Mouse (Mus musculus): Measurements from ENCODE around the gene Sergef. TPM values are rescaled to one million over a fixed set of nuclear protein-coding genes. Genes with fewer than 3 reads are reported as not detected.

The Sergef gene
- polyA plus RNA-seq, 1 experiment from 2014 or later = 45.6 TPM

DNA sequence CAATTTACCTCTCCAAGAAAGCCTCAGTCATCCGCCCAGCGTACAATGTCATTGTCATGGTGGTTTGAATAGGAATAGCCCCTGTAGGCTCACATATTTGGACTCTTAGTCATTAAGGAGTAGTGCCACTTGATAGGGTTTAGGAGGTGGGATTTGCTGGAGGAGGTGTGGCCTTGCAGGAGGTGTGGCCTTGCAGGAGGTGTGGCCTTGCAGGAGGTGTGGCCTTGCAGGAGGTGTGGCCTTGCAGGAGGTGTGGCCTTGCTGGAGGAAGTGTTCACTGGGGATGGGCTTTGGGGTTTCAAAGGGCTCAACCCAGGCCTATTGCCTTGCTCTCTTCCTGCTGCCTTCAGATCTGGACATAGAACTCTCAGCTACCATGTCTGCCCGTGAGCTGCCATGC is 162.2 kb downstream of the Sergef start:
- no peak for ATAC-seq (replicated peaks)
- H3K27ac ChIP-seq = no peak overlapping the region
- H3K4me1 ChIP-seq = peaks cover 12% of the 10 kb centered on the region

GRCm38 (mm10) chr7:46475464-46475863 is 164.1 kb downstream of the Sergef start:
- Histone ChIP-seq H3K27ac (no peak overlapping the region), H3K9ac (no peak overlapping the region), H3K36me3 (replicated peaks) (no peaks in the 10 kb centered on the region), H3K4me1 (peaks cover 12% of the 10 kb centered on the region), H3K27me3 (replicated peaks) (no peaks in the 10 kb centered on the region), H3K4me2 (no peak overlapping the region), H3K9me3 (no peaks in the 10 kb centered on the region), H3K4me3 (no peak overlapping the region)
- ATAC-seq (replicated peaks) = no peak
- WGBS = 83% methylated on average over 5 of the region's 5 CpGs

More for the DNA sequence above, 162.2 kb downstream of the Sergef start:
- no peak overlapping the region for H3K4me3 ChIP-seq
- no peaks in the 10 kb centered on the region for H3K27me3 ChIP-seq (replicated peaks)
- 95% methylated on average over 3 of the region's 3 CpGs for WGBS
- no peaks in the 10 kb centered on the region for H3K9me3 ChIP-seq
- no peak overlapping the region for H3K9ac ChIP-seq
- no peaks in the 10 kb centered on the region for H3K36me3 ChIP-seq (replicated peaks)
- H3K4me2 ChIP-seq = no peak overlapping the region

GRCm38 (mm10) chr7:46473141-46473540 is 166.5 kb downstream of the Sergef start:
- no peak overlapping the region for H3K4me3 ChIP-seq
- H3K36me3 ChIP-seq (replicated peaks) = no peaks in the 10 kb centered on the region
- H3K4me2 ChIP-seq = no peak overlapping the region
- peak overlapping the region; percentile 49 for H3K27ac ChIP-seq
- peaks cover 12% of the 10 kb centered on the region for H3K4me1 ChIP-seq
- no peak for ATAC-seq (replicated peaks)
- 21% methylated on average over 9 of the region's 9 CpGs for WGBS
- no peaks in the 10 kb centered on the region for H3K9me3 ChIP-seq
- no peak overlapping the region for H3K9ac ChIP-seq
- H3K27me3 ChIP-seq (replicated peaks) = no peaks in the 10 kb centered on the region

- H3K4me2 ChIP-seq = no peak overlapping the region
- no peak overlapping the region for H3K4me3 ChIP-seq
- H3K9me3 ChIP-seq = no peaks in the 10 kb centered on the region
- H3K27me3 ChIP-seq (replicated peaks) = no peaks in the 10 kb centered on the region
- no peaks in the 10 kb centered on the region for H3K36me3 ChIP-seq (replicated peaks)
- no peak overlapping the region for H3K9ac ChIP-seq
- WGBS = 78% methylated on average over 7 of the region's 7 CpGs
- H3K27ac ChIP-seq = no peak overlapping the region
- ATAC-seq (replicated peaks) = no peak
- H3K4me1 ChIP-seq = peaks cover 18% of the 10 kb centered on the region
Observed at GRCm38 (mm10) chr7:46471054-46471737, 168.4 kb downstream of the Sergef start.

DNA sequence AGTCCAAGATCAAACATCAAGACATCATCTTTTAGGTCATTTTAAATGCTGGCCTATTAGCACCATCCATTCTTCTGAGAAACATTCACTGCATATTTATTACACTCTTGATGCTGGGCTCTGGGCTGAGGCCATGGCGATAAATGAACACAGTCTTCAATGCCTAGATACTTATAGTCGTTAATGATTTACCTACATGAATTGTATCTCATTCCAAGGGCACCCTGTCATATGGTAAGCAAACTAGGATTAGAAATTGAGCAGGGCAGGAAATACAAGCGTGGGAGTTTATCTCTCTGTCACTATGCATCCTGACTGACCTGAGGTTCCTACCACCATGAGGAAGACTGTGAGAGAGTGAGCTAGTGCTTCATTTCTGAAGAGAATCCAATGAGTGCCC is 170.1 kb downstream of the Sergef start:
- Histone ChIP-seq H3K9me3 (no peaks in the 10 kb centered on the region), H3K4me2 (no peak overlapping the region), H3K4me3 (no peak overlapping the region), H3K27me3 (replicated peaks) (no peaks in the 10 kb centered on the region), H3K36me3 (replicated peaks) (no peaks in the 10 kb centered on the region), H3K4me1 (peaks cover 19% of the 10 kb centered on the region), H3K9ac (no peak overlapping the region), H3K27ac (no peak overlapping the region)
- ATAC-seq (replicated peaks) = no peak
- WGBS = 94% methylated on average over 3 of the region's 3 CpGs

DNA sequence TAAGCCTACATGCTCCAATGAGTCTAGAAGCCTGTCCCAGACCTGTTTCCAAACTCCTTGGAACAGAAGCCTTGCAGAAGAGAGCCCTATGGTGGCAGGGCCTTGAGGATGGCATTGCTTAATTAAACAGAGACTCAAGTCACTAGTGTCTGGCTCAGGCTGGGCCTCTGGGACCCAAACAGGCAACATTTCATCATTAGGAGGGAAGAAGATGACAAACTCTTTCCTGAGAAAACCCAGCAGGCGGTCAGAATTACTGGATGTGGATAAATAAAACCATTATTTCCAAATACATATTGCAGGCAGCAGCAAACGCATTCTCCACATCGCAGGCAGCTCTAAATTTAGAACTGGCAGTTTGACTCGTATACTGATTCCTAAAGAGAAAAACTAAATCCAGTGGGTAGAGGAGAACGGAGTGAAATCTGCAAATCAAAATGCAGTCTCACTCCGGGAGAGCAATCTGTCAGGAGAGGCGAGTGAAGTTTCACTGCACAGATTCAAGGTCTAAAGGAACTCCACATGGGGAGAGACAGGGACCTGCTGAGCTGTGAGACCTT is 173.1 kb downstream of the Sergef start:
- Histone ChIP-seq H3K9ac (no peak overlapping the region), H3K9me3 (no peaks in the 10 kb centered on the region), H3K27ac (peak overlapping the region; percentile 28), H3K27me3 (replicated peaks) (no peaks in the 10 kb centered on the region), H3K4me3 (no peak overlapping the region), H3K4me2 (no peak overlapping the region), H3K36me3 (replicated peaks) (no peaks in the 10 kb centered on the region), H3K4me1 (peaks cover 7% of the 10 kb centered on the region)
- no peak for ATAC-seq (replicated peaks)
- WGBS = 57% methylated on average over 7 of the region's 7 CpGs

DNA sequence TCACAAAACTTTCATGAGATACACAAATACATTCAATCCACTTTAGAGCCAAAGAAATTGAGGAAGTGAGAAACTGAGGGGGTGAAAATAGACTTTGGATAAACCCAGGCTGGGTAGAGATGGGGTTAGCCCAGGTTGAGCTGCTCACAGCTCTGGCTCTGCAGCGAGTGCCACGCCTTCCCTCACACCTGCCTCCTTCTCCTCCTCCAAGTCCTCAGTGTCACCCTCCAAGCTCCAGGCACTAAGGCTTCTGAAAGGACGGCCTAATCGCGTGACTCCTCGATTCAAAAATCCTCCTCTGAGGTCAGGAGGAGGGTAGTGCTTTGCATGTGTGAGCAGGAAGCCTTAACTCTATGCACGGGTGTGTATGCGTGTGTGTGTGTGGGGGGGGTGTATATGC is 176.5 kb downstream of the Sergef start:
- Histone ChIP-seq H3K9ac (no peak overlapping the region), H3K4me1 (peaks cover 16% of the 10 kb centered on the region), H3K9me3 (no peaks in the 10 kb centered on the region), H3K36me3 (replicated peaks) (no peaks in the 10 kb centered on the region), H3K27ac (no peak overlapping the region), H3K4me3 (no peak overlapping the region), H3K27me3 (replicated peaks) (no peaks in the 10 kb centered on the region), H3K4me2 (no peak overlapping the region)
- no peak for ATAC-seq (replicated peaks)
- whole genome bisulfite sequencing = 86% methylated on average over 8 of the region's 8 CpGs

- Histone ChIP-seq H3K27me3 (replicated peaks) (no peaks in the 10 kb centered on the region), H3K36me3 (replicated peaks) (no peaks in the 10 kb centered on the region), H3K9me3 (no peaks in the 10 kb centered on the region), H3K4me2 (no peak overlapping the region), H3K4me3 (no peak overlapping the region), H3K9ac (no peak overlapping the region), H3K4me1 (peaks cover 16% of the 10 kb centered on the region), H3K27ac (no peak overlapping the region)
- ATAC-seq (replicated peaks) = no peak
- WGBS = 62% methylated on average over 8 of the region's 8 CpGs
Observed at GRCm38 (mm10) chr7:46462287-46462686, 177.3 kb downstream of the Sergef start.

DNA sequence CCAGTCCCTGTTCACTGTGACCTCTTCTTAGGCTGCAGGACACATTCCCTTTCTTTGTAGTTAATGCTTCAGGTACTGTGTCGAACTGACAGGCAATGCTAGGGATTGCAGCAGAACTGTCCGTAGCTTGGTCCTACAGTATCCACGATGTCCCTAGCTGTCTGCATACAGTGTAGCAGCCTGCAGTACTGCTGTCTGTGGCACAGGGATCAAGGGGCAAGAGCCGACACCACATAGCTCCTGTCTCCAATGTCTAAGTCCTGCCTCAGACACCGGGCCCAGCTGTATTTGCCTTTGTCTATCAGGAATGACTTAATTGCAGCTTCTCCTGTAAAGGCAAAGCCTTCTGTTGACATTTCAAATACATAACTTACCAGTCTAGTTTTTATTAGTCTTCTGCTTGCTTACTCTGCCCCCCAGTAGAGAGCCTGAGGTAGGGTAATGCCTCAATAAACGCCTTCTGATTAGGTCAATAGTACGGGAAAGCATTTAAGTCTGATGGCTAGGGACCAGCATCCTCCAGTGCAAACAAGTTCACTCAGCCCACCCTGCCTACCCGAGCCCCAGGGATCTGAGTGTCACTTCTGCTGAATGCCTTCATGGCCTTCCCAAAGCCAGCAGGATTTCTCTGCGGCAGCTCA is 179.9 kb downstream of the Sergef start:
- Histone ChIP-seq H3K4me1 (peaks cover 11% of the 10 kb centered on the region), H3K27me3 (replicated peaks) (no peaks in the 10 kb centered on the region), H3K4me2 (no peak overlapping the region), H3K9me3 (no peaks in the 10 kb centered on the region), H3K9ac (no peak overlapping the region), H3K4me3 (no peak overlapping the region), H3K27ac (peak overlapping the region; percentile 74), H3K36me3 (replicated peaks) (no peaks in the 10 kb centered on the region)
- 70% methylated on average over 9 of the region's 9 CpGs for WGBS
- ATAC-seq (replicated peaks) = peak; percentile 52; the same call in 1 of the 2 replicates

DNA sequence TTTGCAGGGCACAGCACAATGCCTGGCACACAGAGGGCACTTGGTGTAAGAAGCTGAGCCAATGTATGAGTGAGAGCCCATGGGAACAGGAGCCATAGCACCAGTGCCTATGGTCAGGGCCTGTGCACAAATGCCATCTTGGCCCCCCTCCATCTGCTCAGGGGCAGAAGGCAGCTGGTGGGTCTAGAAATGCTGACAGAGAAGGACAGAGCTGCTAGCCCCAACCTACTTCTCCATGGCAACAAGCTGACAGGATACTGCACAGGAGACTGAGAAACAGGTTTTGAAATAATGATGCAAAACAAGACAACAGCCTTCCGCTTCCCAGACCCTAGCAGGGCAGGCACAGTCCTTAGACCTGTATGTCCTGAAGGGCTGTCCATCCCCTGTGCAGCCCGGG is 180.4 kb downstream of the Sergef start:
- Histone ChIP-seq H3K9me3 (no peaks in the 10 kb centered on the region), H3K4me1 (peaks cover 16% of the 10 kb centered on the region), H3K4me2 (no peak overlapping the region), H3K4me3 (no peak overlapping the region), H3K27me3 (replicated peaks) (no peaks in the 10 kb centered on the region), H3K36me3 (replicated peaks) (no peaks in the 10 kb centered on the region), H3K9ac (no peak overlapping the region), H3K27ac (peak overlapping the region; percentile 74)
- 64% methylated on average over 2 of the region's 2 CpGs for WGBS
- peak; percentile 67 for ATAC-seq (replicated peaks)

GRCm38 (mm10) chr7:46457889-46458288 is 181.7 kb downstream of the Sergef start:
- no peak overlapping the region for H3K9ac ChIP-seq
- H3K4me2 ChIP-seq = no peak overlapping the region
- no peaks in the 10 kb centered on the region for H3K27me3 ChIP-seq (replicated peaks)
- no peak overlapping the region for H3K4me3 ChIP-seq
- no peaks in the 10 kb centered on the region for H3K36me3 ChIP-seq (replicated peaks)
- peaks cover 25% of the 10 kb centered on the region for H3K4me1 ChIP-seq
- H3K27ac ChIP-seq = no peak overlapping the region
- no peak for ATAC-seq (replicated peaks)
- 72% methylated on average over 3 of the region's 3 CpGs for WGBS
- no peaks in the 10 kb centered on the region for H3K9me3 ChIP-seq

DNA sequence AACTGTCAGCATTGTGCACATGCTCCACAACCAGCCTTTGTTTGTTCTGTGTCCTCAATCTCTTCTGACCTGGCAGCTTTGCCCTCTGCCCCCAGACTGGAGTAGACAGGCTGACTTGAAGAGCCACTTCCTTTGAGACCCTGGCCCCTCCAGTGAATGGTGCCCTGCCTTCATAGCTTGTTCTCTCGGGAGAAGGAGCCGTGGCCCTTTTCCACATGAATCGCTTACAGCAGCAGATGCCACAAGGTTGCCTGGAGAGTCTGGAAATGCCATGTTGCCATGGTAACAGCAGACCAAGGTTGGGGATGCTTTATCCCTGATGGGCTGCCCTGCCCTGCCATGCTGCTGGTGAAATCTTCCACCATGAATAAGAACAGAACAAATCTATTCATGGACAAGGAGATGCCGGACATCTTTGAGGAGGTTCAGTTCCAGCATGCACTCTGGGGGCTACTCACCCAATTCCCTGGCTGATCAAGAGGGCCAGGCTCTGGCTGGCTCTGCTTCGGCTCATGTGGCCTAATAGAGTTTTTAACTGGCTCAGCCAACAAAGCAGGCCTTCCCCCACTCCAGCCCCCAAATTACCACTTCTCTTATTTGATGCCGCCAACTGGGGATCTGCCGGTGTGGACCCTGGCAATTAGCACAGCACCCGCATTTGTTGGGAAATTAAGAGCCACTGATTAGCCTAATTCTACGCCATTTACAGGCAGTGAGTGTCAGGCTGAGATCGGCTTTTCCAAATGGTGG is 185.5 kb downstream of the Sergef start:
- no peak overlapping the region for H3K4me3 ChIP-seq
- H3K27me3 ChIP-seq (replicated peaks) = no peaks in the 10 kb centered on the region
- peak; percentile 89 for ATAC-seq (replicated peaks)
- H3K9ac ChIP-seq = no peak overlapping the region
- H3K9me3 ChIP-seq = no peaks in the 10 kb centered on the region
- H3K4me2 ChIP-seq = no peak overlapping the region
- H3K4me1 ChIP-seq = peaks cover 28% of the 10 kb centered on the region
- WGBS = 15% methylated on average over 10 of the region's 10 CpGs
- H3K36me3 ChIP-seq (replicated peaks) = no peaks in the 10 kb centered on the region
- H3K27ac ChIP-seq = peak overlapping the region; percentile 79

Measured in midbrain, embryonic 15.5 days (tissue).